Mouse (Mus musculus): ENCODE results near the gene Tnnt1. TPM values are rescaled to one million over a fixed set of nuclear protein-coding genes. Genes with fewer than 3 reads are reported as not detected.

The Tnnt1 gene
- 0.67 and 1.7 TPM in 2 replicates for polyA plus RNA-seq (2012; rRNA removed)

GRCm38 (mm10) chr7:4516332-4517050 lies at the start of gene Tnnt1:
Tnnt1 (minus strand) TSS chr7:4516382.

GRCm38 (mm10) chr7:4547221-4547641 lies 31.0 kb upstream of the Tnnt1 start, which contains the start of gene Syt5:
Syt5 (minus strand) TSS chr7:4547541.

GRCm38 (mm10) chr7:4532005-4532729 lies 16.0 kb upstream of the Tnnt1 start, which contains the start of gene Dnaaf3:
Dnaaf3 (minus strand) TSS chr7:4532453.

DNA sequence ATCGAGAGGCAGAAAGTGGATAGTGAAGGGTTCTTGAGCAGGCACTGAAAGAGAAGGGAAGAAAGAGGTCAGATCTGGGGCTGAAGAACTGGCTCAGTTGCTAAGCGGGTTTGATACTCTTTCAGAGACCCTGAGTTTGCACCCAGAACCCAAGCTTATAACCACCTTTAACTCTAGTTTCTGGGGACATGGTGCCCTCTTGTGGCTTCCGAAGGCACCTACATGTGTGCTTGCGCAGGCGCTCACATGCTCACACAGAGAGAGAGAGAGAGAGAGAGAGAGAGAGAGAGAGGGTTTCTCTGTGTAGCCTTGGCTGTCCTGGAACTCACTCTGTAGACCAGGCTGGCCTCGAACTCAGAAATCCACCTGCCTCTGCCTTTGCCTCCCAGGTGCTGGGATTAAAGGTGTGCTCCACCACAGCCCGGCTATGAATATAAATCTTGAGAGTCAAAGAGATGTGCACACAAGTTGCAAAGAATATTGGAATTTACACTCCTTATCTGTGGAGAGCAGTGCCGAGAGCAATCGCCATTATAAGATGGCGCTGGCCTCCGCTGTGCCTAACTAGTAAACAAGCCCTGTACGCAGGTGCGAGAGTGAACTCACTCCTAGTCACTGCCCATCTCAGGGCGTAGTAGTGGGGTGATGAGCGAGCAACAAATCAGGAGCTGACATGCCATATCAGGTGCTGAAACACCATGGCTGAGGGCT lies 8.2 kb upstream of the Tnnt1 start, which contains the start of gene Tnni3:
Tnni3 (minus strand) TSS at position 18 of the 711 bp plus-strand sequence.

DNA sequence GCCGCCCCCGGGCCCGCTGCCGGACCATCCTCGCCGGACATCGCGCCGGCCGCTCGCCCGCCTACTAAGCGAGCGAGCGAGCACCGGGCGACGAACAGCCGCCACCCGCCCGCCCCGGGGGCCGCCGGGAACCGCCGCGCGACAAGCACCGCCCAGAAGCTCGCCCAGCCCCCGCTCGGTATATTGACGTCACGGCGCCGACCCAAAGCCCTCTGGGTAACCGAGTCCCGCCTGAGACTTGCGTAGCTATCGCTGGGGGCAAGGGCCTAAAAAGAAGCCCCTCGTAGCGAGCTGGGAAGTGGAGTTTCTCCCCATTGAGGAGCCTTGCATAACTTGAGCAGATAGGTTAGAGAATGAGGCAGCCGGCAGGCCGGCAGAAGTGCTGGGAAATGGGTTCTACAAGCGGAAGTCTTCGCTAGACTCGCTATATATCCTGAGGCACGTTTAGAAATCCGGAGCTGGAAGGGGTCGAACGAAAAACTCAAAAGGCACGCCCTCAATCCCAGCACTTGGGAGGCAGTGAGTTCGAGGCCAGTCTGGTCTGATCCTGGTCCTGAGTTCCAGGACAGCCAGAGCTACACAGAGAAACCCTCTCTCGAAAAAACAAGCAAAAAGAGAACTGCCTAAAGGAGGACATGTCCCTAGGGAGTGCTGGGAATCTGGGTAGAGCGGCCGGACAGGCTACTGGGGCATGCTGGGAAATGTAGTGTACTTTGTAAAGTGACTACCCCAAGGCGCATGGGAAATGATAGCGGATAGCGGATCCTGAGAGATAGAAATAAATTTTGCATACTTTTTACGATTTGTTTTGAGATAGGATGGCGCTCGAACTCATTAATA lies 14.4 kb downstream of the Tnnt1 start, which contains the start of gene Ppp1r12c:
Ppp1r12c (minus strand) TSS at position 123 of the 840 bp plus-strand sequence.

GRCm38 (mm10) chr7:4460576-4461434 lies 55.4 kb downstream of the Tnnt1 start, which contains the start of gene Eps8l1:
Eps8l1 (plus strand) TSS chr7:4460674.

Other genes with a start within 250 kb of the Tnnt1 start
- gene Ncr1, start 178.7 kb downstream of the Tnnt1 start, polyA plus RNA-seq (2012; rRNA removed): 0.08 TPM in 1 of 2 replicates, not detected in the other
- gene Gp6, start 118.6 kb downstream of the Tnnt1 start, polyA plus RNA-seq (2012; rRNA removed): not detected in 2 replicates
- gene Rdh13, start 70.7 kb downstream of the Tnnt1 start, polyA plus RNA-seq (2012; rRNA removed): 12.7 and 16.0 TPM in 2 replicates
- 26.8 and 36.5 TPM in 2 replicates for gene Eps8l1, start 55.7 kb downstream of the Tnnt1 start, polyA plus RNA-seq (2012; rRNA removed)
- gene Ppp1r12c, start 14.7 kb downstream of the Tnnt1 start, polyA plus RNA-seq (2012; rRNA removed): 50.5 and 87.0 TPM in 2 replicates
- 323 and 819 TPM in 2 replicates for gene Tnni3, start 7.8 kb upstream of the Tnnt1 start, polyA plus RNA-seq (2012; rRNA removed)
- gene Dnaaf3, start 16.1 kb upstream of the Tnnt1 start, polyA plus RNA-seq (2012; rRNA removed): 2.5 and 2.6 TPM in 2 replicates
- gene Syt5, start 31.2 kb upstream of the Tnnt1 start, polyA plus RNA-seq (2012; rRNA removed): 3.7 and 3.8 TPM in 2 replicates
- gene Ptprh, start 87.7 kb upstream of the Tnnt1 start, polyA plus RNA-seq (2012; rRNA removed): 7.3 and 7.4 TPM in 2 replicates
- gene Tmem86b, start 115.0 kb upstream of the Tnnt1 start, polyA plus RNA-seq (2012; rRNA removed): 5.9 and 8.5 TPM in 2 replicates
- 60.2 and 68.9 TPM in 2 replicates for gene Ppp6r1, start 142.6 kb upstream of the Tnnt1 start, polyA plus RNA-seq (2012; rRNA removed)
- gene Hspbp1, start 168.7 kb upstream of the Tnnt1 start, polyA plus RNA-seq (2012; rRNA removed): 29.1 and 32.0 TPM in 2 replicates
- gene Brsk1, start 174.2 kb upstream of the Tnnt1 start, polyA plus RNA-seq (2012; rRNA removed): 2.5 and 3.5 TPM in 2 replicates
- gene Tmem150b, start 208.9 kb upstream of the Tnnt1 start, polyA plus RNA-seq (2012; rRNA removed): 15.3 and 16.5 TPM in 2 replicates
- 98.9 and 123 TPM in 2 replicates for gene Kmt5c, start 223.7 kb upstream of the Tnnt1 start, polyA plus RNA-seq (2012; rRNA removed)
- 7.0 and 10.5 TPM in 2 replicates for gene Cox6b2, start 236.7 kb upstream of the Tnnt1 start, polyA plus RNA-seq (2012; rRNA removed)

Data from stomach, adult 2 months (tissue).